Mouse (Mus musculus) thymus, adult 2 months (tissue): Measurements from ENCODE around the gene Tmem235.

Source experiments
- CTCF ChIP-seq: fragments of 200-500 bp; IDR thresholded peaks from 2 replicates; pipeline ENCODE4 v1.5.1; 2012; ENCODE audit warnings: mild to moderate bottlenecking, control low read depth, low read length, moderate library complexity, borderline replicate concordance; ENCODE audit not compliant: control insufficient read depth, poor library complexity, insufficient read depth; ENCODE audit errors: extremely low read depth
- POLR2A ChIP-seq: fragments of 200-500 bp; IDR thresholded peaks from 2 replicates; pipeline ENCODE4 v1.6.1; 2012; ENCODE audit warnings: mild to moderate bottlenecking, low read length, control low read depth, moderate library complexity; ENCODE audit not compliant: control insufficient read depth, poor library complexity, insufficient read depth; ENCODE audit errors: extremely low read depth

- TF ChIP-seq CTCF (no peak), POLR2A (no peak)
These were observed 37.1 kb upstream of the Tmem235 start for GRCm38 (mm10) chr11:117823411-117823810.
